In the genomic region with DNA sequence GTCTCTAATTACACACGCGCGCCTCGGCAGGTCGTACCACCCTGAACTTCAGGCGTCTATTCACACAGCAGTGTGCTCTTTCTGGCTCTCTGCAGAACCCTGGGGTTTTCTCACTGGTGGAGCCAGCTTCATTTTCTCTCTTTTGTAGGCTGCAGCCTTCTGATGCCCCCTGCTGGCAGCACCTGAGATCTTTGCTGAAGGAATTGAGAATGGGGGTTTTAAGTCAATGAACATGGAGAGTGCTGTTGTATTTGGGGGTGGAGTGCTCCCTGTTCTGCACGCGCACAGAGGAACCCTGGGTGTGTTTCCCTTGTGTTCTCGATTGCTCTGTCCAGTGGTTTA, we compare ENCODE assay signal across 8 mouse cellular contexts. TPM values are rescaled to one million over a fixed set of nuclear protein-coding genes. Genes with fewer than 3 reads are reported as not detected.
DNase-seq lines count a peak whose midpoint lies in the region; ATAC-seq lines count a peak whose summit lies in the region.

No protein-coding gene starts in this region.

- DNase-seq in MN1 (ENCODE audit: low spot score) = peak; percentile 64
- peak; percentile 56 for DNase-seq in cerebellum, adult 8-10 months
- DNase-seq in frontal cortex, postnatal 14 days (ENCODE audit: low spot score in 2 of 2) = peak; percentile 66 to 84
- peak; percentile 82 to 85 for DNase-seq in layer of hippocampus, postnatal 36 days
- DNase-seq in lung, postnatal 25 days (ENCODE audit: low spot score) = peak; percentile 61
- peak; percentile 87 to 90 for DNase-seq in right cerebral cortex, adult 2 months (ENCODE audit: low spot score in 2 of 2)
- DNase-seq in urinary bladder, postnatal 25 days (ENCODE audit: low spot score) = peak; percentile 69

- no peak overlapping the region for H3K4me3 ChIP-seq in hindbrain, embryonic 13.5 days

- no peaks in the 10 kb centered on the region for H3K36me3 ChIP-seq in hindbrain, embryonic 13.5 days

- H3K9me3 ChIP-seq in hindbrain, embryonic 13.5 days = no peaks in the 10 kb centered on the region

- 0 out of 2 replicates have a peak, but pooled peaks cover 5% of the 10 kb centered on the region for H3K4me1 ChIP-seq in hindbrain, embryonic 13.5 days (replicated peaks)

- peak overlapping the region; percentile 41 for H3K4me2 ChIP-seq in hindbrain, embryonic 13.5 days

- peaks cover 4% of the 10 kb centered on the region; the same call in 1 of the 2 replicates for H3K27me3 ChIP-seq in hindbrain, embryonic 13.5 days

- ATAC-seq in hindbrain, embryonic 13.5 days (ENCODE audit: low FRiP score) = peak; percentile 75

- H3K9ac ChIP-seq in hindbrain, embryonic 13.5 days = peak overlapping the region; percentile 59

- 0 out of 2 replicates have a peak overlapping the region, but pooled peaks have one; percentile 10 for H3K27ac ChIP-seq in hindbrain, embryonic 13.5 days

- WGBS in hindbrain, embryonic 13.5 days = 6% methylated on average over 9 of the region's 9 CpGs

RNA-seq across cellular contexts. Expression of gene Slc28a3, which starts 21.2 kb away (rescaled TPM):
- polyA plus RNA-seq in hindbrain, embryonic 13.5 days (2015; fragmentation: Nextera tagmentation; extraction: Ambion mirVana) = 0.05 TPM in 1 of 2 replicates, not detected in the other
- under 1 TPM; 0.15 TPM for total RNA-seq in layer of hippocampus, postnatal 36 days (2021)
